ENCODE assay signal across 12 mouse cellular contexts in genomic region chr3:41589246-41589914, GRCm38 (mm10). TPM values are rescaled to one million over a fixed set of nuclear protein-coding genes. Genes with fewer than 3 reads are reported as not detected.
DNase-seq lines count a peak whose midpoint lies in the region; ATAC-seq and TF ChIP-seq lines count a peak whose summit lies in the region.
"Had no signal": no experiment of that assay in that cellular context is flagged by ENCODE, and none has a peak within 500 bp of the region (broad histone marks: within the 10 kb centered on the region; RNA-seq: fewer than 3 reads in every experiment).

No protein-coding gene starts in this region.

- no peak for TF ChIP-seq POLR2A in liver, adult 2 months (IDR thresholded peaks at IDR 0.05; ENCODE audit: extremely low read depth, insufficient read depth, low read length)
- TF ChIP-seq POLR2A in limb, embryonic 14.5 days (IDR thresholded peaks at IDR 0.05; ENCODE audit: borderline replicate concordance, extremely low read depth, insufficient read depth, insufficient read length) = no peak

- no peak overlapping the region for H3K4me2 ChIP-seq in heart, embryonic 12.5 days
- H3K4me2 ChIP-seq in liver, embryonic 12.5 days = no peak overlapping the region
- H3K4me2 ChIP-seq in limb, embryonic 14.5 days (replicated peaks; ENCODE audit: low read depth, low read length, severe bottlenecking) = peak overlapping the region; percentile 17; the same call in 1 of the 2 replicates
- H3K4me2 ChIP-seq in forebrain, embryonic 14.5 days (ENCODE audit: low read length) = no peak overlapping the region

- H3K9ac ChIP-seq in heart, embryonic 12.5 days = no peak overlapping the region
- no peak overlapping the region for H3K9ac ChIP-seq in liver, adult 2 months (ENCODE audit: low read depth, low read length)
- no peak overlapping the region for H3K9ac ChIP-seq in liver, embryonic 12.5 days
- no peak overlapping the region for H3K9ac ChIP-seq in limb, embryonic 14.5 days (ENCODE audit: low read depth, low read length, severe bottlenecking)
- H3K9ac ChIP-seq in forebrain, embryonic 14.5 days (ENCODE audit: low read length) = no peak overlapping the region
- H3K9ac ChIP-seq: liver, postnatal 0 days had no signal

- peaks cover 28% of the 10 kb centered on the region for H3K36me3 ChIP-seq in heart, embryonic 12.5 days
- H3K36me3 ChIP-seq in liver, adult 2 months (ENCODE audit: control insufficient read depth, insufficient read depth, low read length) = peaks cover 3% of the 10 kb centered on the region; the same call in 1 of the 2 replicates
- peaks cover 73% of the 10 kb centered on the region for H3K36me3 ChIP-seq in liver, embryonic 12.5 days
- peaks cover 6% of the 10 kb centered on the region; the same call in 1 of the 2 replicates for H3K36me3 ChIP-seq in limb, embryonic 14.5 days (ENCODE audit: control insufficient read depth, insufficient read depth, low read length)
- H3K36me3 ChIP-seq in forebrain, embryonic 14.5 days (ENCODE audit: control insufficient read depth, insufficient read depth, low read length) = peaks cover 34% of the 10 kb centered on the region

- no peaks in the 10 kb centered on the region for H3K9me3 ChIP-seq in heart, embryonic 12.5 days (replicated peaks)
- no peaks in the 10 kb centered on the region for H3K9me3 ChIP-seq in liver, embryonic 12.5 days (replicated peaks)
- H3K9me3 ChIP-seq in limb, embryonic 14.5 days (ENCODE audit: control insufficient read depth, low read length) = no peaks in the 10 kb centered on the region
- H3K9me3 ChIP-seq in forebrain, embryonic 14.5 days (replicated peaks; ENCODE audit: control insufficient read depth, low read length) = no peaks in the 10 kb centered on the region
- H3K9me3 ChIP-seq: megakaryocyte, embryonic 14.5 days had no signal

- 0 out of 2 replicates have a peak overlapping the region, but pooled peaks have one; percentile 1 for H3K27ac ChIP-seq in heart, embryonic 12.5 days (ENCODE audit: poor library complexity, severe bottlenecking)
- peak overlapping the region; percentile 61 for H3K27ac ChIP-seq in liver, adult 2 months (replicated peaks; ENCODE audit: insufficient read depth, low read depth, low read length)
- H3K27ac ChIP-seq in liver, embryonic 12.5 days = no peak overlapping the region
- no peak overlapping the region for H3K27ac ChIP-seq in limb, embryonic 14.5 days (replicated peaks; ENCODE audit: low read depth, low read length)
- H3K27ac ChIP-seq in forebrain, embryonic 14.5 days (ENCODE audit: low read depth, low read length) = no peak overlapping the region

- H3K4me1 ChIP-seq in heart, embryonic 12.5 days (replicated peaks) = peaks cover 65% of the 10 kb centered on the region
- peaks cover 50% of the 10 kb centered on the region for H3K4me1 ChIP-seq in liver, adult 2 months (ENCODE audit: control insufficient read depth, insufficient read depth, low read length)
- H3K4me1 ChIP-seq in liver, embryonic 12.5 days = peaks cover 34% of the 10 kb centered on the region
- H3K4me1 ChIP-seq in limb, embryonic 14.5 days (ENCODE audit: control insufficient read depth, insufficient read depth, low read length) = peaks cover 13% of the 10 kb centered on the region; the same call in 1 of the 2 replicates
- no peaks in the 10 kb centered on the region for H3K4me1 ChIP-seq in forebrain, embryonic 14.5 days (ENCODE audit: control insufficient read depth, insufficient read depth, low read length)

- no peaks in the 10 kb centered on the region for H3K27me3 ChIP-seq in heart, embryonic 12.5 days (replicated peaks)
- H3K27me3 ChIP-seq in liver, adult 2 months (ENCODE audit: control insufficient read depth, insufficient read depth, low read length) = no peaks in the 10 kb centered on the region
- H3K27me3 ChIP-seq in liver, embryonic 12.5 days (replicated peaks) = no peaks in the 10 kb centered on the region
- no peaks in the 10 kb centered on the region for H3K27me3 ChIP-seq in limb, embryonic 14.5 days (ENCODE audit: control insufficient read depth, insufficient read depth, low read length)
- no peaks in the 10 kb centered on the region for H3K27me3 ChIP-seq in forebrain, embryonic 14.5 days (replicated peaks; ENCODE audit: control insufficient read depth, insufficient read depth, low read length)
- H3K27me3 ChIP-seq: megakaryocyte, embryonic 14.5 days had no signal

- intact Hi-C loops in heart, postnatal 36 days (cut with DNase I) = loop anchor here (10.0 kb wide), 1 partner anchor 395 kb away; no protein-coding TSS in a partner anchor

- no peak for TF ChIP-seq CTCF in liver, adult 2 months (IDR thresholded peaks at IDR 0.05; ENCODE audit: low read depth, low read length)

- 86% methylated on average over 19 of the region's 19 CpGs for WGBS in heart, embryonic 12.5 days
- 54% methylated on average over 19 of the region's 19 CpGs for WGBS in liver, adult 2 months
- WGBS in liver, embryonic 12.5 days (ENCODE audit: insufficient replicate concordance) = 87% methylated on average over 19 of the region's 19 CpGs
- 49% methylated on average over 19 of the region's 19 CpGs for WGBS in limb, embryonic 14.5 days
- 84% methylated on average over 19 of the region's 19 CpGs for WGBS in forebrain, embryonic 14.5 days

- no peak overlapping the region for H3K4me3 ChIP-seq in heart, embryonic 12.5 days
- no peak overlapping the region for H3K4me3 ChIP-seq in liver, adult 2 months (ENCODE audit: insufficient read depth, low read depth, low read length)
- no peak overlapping the region for H3K4me3 ChIP-seq in liver, embryonic 12.5 days
- no peak overlapping the region for H3K4me3 ChIP-seq in limb, embryonic 14.5 days (replicated peaks; ENCODE audit: low read length)
- H3K4me3 ChIP-seq in forebrain, embryonic 14.5 days (ENCODE audit: low read depth, low read length) = no peak overlapping the region
- H3K4me3 ChIP-seq: megakaryocyte, embryonic 14.5 days had no signal

- no peak for ATAC-seq in heart, embryonic 12.5 days (ENCODE audit: insufficient number of reproducible peaks, low FRiP score)
- ATAC-seq in liver, embryonic 12.5 days = no peak
- ATAC-seq in limb, embryonic 14.5 days (ENCODE audit: low FRiP score, low read depth) = peak; percentile 5; the same call in 1 of the 2 replicates
- no peak for ATAC-seq in forebrain, embryonic 14.5 days
- ATAC-seq: activated CD4-positive, CD25-positive, alpha-beta regulatory T cell, adult 4 months; liver, postnatal 0 days had no signal

- DNase-seq in heart, postnatal 36 days = no peak
- peak; percentile 85 for DNase-seq in liver, adult 2 months (ENCODE audit: extremely low read depth, low read depth, low spot score)
- peak; percentile 50 for DNase-seq in MN1 (ENCODE audit: low spot score)
- peak; percentile 50 for DNase-seq in limb, embryonic 14.5 days (ENCODE audit: low spot score)
- DNase-seq in forebrain, embryonic 14.5 days (ENCODE audit: low spot score) = no peak
- DNase-seq: cerebellum, adult 9-10 months; kidney, adult 8-10 months; liver, postnatal 0 days had no signal

- peaks cover 23% of the 10 kb centered on the region for H3K79me2 ChIP-seq in liver, adult 2 months (ENCODE audit: control insufficient read depth, insufficient read depth, low read length)

RNA-seq across cellular contexts. Expression of gene Jade1, which starts 33.8 kb away (rescaled TPM):
- 17.4 and 19.3 TPM in 2 replicates for polyA plus RNA-seq in heart, embryonic 12.5 days (2016; fragmentation: Nextera tagmentation; extraction: Ambion mirVana)
- total RNA-seq in heart, postnatal 36 days (2021) = 10 to 100 TPM; 30.2 to 41.1 TPM
- total RNA-seq in liver, adult 2 months (2014; rRNA removed) = 29.0 and 37.4 TPM in 2 replicates
- polyA plus RNA-seq in liver, adult 2 months (2012; rRNA removed) = 15.0 and 20.3 TPM in 2 replicates
- 13.8 and 14.0 TPM in 2 replicates for polyA plus RNA-seq in liver, embryonic 12.5 days (2016; fragmentation: Nextera tagmentation; extraction: Ambion mirVana)
- 8.8 and 9.1 TPM in 2 replicates for polyA plus RNA-seq in limb, embryonic 14.5 days (2012; rRNA removed)
- polyA plus RNA-seq in limb, embryonic 14.5 days (2014; fragmentation: Nextera tagmentation; extraction: Ambion mirVana) = 12.8 and 13.7 TPM in 2 replicates
- 11.9 and 14.5 TPM in 2 replicates for polyA plus RNA-seq in forebrain, embryonic 14.5 days (2014; fragmentation: Nextera tagmentation; extraction: Ambion mirVana)

Comparison
In these comparisons a context has a peak if more than half of its experiments do, and no peak if none do; other contexts are left out.
1. H3K27ac ChIP-seq: peak in heart, embryonic 12.5 days (single experiment) and liver, adult 2 months (single experiment); none in liver, embryonic 12.5 days (single experiment), limb, embryonic 14.5 days (single experiment) and forebrain, embryonic 14.5 days (single experiment).
2. DNase-seq: peak in liver, adult 2 months (single experiment), MN1 (single experiment) and limb, embryonic 14.5 days (single experiment); none in heart, postnatal 36 days (0 of 2) and forebrain, embryonic 14.5 days (single experiment).